Mouse (Mus musculus) 416B (cell line): ENCODE results near the gene Armc12.

ENCODE experiments used
- DNase-seq: peaks from one replicate; pipeline ENCODE4 v3.0.0; 2011; ENCODE audit warnings: low read depth

Armc12 gene

DNA sequence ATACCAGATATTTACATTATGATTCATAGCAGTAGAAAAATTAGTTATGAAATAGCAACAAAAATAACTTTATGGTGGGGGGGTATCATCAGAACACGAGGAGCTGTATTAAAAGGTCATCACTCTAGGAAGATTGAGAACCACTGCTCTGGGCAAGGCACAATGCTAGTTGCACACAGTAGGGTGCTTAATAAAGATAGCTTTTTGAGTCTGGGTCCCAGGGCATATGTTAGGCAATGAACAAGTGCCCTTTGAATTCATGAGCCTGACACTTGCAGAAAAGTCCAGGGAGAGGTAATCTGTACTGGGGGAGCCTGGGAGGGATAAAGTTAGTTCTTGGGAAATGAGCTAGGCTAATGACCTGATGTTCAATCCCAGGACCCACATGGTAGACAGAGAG lies 17.3 kb upstream of the Armc12 start:
- DNase-seq, result no peak

DNA sequence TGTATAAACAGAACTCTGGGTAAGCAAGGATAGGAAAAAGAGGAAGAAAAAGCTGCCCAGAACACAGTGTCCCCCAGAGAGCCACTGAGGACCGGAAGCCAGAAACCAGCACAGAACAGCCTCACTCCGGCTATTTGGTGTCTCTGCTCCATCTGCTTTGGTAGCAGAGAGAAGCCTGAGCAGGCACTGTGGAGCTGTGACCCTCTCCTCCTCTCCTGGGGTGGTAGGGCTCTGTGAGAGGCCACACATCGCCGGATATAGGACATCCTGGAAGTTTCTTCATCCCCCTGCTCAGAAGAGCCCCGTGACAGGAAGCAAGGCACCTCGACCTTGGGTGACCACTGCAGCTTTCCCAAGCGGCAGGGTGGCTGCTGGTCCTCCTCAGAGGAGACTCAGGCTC lies 16.8 kb upstream of the Armc12 start:
- DNase-seq, result peak; percentile 81

DNA sequence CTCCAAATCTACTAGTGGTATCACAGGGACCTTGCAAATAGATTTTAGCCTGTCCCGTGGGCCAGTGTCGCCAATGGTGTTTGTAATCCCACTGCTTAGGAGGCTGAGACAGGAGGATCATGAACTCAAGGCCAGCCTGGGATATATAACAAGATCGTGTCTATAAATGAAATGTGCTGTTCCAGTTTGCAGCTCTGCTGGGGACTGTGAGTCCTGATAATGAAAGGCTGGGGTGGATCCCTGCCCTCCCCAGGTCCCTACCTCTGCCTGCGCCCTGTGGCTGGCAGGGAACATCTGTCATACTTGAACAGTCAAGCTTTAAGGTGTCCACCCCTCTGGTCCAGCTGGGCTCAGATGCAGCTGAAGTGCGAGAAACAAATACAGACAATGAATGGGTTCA lies 16.1 kb upstream of the Armc12 start:
- DNase-seq, result no peak

DNA sequence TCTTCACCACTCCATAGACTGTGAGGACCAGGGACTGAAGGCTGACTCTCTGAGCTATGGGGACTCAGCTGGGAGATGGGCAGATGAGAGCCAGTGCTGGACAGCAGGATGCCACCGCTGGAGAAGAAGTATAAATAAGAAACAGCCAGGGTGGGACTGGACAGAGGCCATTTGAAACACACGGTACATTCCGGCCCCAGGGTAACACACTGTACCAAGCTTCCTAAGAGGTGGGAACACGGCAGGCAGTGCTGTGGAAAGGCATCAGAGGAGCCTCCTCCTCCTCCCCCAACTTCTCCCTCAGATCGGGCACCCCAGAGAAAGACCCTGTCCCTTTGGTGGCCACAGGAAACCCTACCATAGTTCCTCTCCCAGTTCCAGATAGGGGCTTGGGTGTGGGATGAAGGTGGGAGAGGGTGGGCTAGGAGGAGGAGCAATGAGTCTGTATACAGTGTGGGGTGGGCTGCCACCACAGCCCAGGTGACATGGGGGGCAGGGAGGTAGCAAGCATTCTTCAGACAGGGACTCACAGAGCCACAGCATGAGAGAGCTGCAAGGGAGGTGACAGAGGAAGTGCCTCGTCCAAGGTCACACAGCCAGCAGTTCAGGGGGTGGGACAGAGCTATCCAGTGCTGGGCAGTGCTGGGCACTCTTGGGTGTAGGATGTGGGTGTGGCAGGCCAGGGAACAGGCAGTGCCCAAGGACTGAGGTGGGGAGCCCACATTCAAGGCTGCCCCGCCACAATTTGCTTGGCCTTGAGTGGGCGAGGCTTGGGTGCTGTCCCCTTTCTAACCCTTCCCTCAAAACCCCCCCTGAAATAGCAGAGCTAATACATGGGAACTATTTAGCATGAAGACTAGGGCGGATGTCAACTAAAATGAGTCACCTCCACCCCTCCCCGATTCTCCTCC lies 14.9 kb upstream of the Armc12 start:
- DNase-seq, result peak; percentile 97

DNA sequence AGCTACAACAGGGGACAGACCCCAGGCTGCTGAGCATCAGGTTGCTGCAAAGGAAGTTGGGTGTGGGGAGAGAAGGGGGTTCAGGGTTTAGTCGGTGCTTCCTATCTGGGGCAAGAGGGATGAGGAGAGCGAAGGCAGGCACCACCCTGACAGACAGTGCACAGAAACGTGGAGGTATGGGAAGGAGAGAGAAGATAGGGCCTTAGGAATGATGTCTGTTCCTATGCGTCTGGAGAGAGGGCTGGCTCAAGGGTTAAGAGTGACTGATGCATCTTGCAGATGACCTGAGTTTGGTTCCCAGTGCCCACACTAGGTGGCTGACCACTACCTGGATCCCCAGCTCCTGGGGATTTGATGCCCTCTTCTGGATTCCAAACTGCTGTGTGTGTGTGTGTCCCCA lies 13.7 kb upstream of the Armc12 start:
- DNase-seq, result peak; percentile 70

DNA sequence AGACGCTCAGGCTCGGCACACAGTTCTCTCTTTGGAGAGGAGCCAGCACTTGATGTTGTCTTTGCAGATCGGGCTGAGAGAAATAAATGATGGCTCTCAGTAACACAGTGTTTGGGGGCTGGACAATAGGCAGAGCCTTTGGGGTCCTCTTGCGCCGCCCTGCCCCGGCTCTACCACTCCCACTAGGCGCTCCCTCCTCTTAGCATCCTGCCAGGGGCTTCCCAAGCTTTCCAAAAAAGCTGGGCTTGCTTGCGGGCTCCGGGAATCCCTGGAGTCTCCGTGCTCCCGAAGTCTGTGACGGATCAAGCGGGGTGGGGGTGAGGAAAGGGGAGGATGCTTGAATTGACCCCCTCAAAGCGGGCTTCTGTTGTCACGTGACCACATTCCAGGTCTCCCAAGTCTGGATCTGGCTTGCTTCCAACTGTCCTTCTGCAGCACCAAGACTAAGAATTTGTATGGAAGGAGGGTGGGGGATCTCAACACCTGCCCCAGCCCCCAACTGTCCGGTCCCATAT lies 13.1 kb upstream of the Armc12 start, which contains the start of gene Fkbp5:
Fkbp5 (minus strand) TSS at position 87 of the 515 bp plus-strand sequence.
- peak; percentile 79 for DNase-seq

DNA sequence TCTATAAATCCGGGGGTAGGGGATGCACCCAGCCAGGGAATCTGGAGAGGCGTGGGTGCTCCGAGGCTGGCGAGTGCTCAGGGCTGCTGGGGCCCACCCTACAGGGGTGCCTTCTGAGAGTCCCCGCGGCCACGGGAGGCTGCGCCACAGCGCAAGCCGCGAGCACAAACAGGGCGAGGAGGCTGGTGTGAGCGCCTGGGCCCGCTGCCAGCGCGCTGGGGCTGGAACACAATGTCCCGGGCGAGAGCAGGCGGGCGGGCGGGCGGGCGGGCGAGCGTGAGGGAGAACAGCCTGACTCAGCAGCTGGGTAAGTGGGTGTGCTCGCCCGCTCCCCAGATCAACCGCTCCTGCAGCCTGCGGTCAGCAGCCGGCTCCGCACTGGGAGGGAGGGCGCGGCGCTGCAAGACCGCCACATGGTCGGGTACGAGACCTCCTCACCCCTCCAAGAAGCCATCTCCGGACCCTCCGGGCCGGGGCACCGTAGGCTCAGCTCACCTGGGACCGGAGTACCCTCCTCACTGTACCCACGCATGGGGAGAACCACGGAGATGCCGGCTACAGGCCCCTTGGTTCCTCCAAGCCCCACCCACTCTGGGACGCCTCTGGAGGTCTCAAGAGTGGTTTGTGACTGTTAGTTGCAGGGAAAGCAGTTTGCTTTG lies 12.5 kb upstream of the Armc12 start:
- DNase-seq, result peak; percentile 93

DNA sequence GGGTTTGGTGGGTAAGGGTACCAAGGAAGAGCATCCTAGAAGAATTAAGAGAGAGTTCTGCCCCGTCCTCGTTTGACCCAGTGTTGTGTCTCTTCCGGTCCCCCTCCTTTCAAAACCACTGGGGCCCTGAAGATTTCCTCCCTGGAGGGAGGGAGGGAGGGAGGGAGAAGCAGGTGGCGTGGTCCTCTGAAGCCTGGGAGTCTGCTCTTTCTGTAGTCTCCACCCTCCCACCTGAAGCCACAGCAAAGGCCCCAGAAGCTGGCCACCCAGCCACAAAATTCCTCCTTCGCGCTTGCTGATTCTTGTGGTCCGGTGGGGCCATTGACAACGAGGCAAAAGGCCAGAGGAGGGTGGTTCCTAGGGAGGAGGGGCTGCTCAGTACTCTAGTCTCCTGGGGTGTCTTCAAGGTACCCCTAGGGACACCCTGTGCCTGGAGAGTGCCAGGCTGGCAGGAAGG lies 12.0 kb upstream of the Armc12 start:
- DNase-seq, result peak; percentile 94

DNA sequence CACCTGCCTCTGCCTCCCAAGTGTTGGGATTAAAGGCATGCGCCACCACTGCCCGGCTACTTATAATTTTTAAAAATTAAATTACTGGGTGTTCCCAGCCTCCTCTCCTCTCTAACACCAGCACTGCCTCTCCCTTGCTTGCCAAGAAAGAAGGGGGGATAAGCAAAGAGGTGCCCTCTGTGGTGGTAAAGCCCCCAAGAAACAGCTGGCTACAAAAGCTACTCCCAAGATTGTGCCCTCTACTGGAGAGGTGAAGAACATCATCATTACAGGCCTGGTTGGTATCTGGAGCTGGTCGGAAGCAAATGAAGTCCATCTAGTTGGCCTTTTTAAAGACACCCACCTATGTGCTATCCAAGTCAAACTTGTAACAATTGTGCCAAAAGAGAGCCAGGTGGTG lies 10.8 kb upstream of the Armc12 start:
- DNase-seq, result peak; percentile 60

DNA sequence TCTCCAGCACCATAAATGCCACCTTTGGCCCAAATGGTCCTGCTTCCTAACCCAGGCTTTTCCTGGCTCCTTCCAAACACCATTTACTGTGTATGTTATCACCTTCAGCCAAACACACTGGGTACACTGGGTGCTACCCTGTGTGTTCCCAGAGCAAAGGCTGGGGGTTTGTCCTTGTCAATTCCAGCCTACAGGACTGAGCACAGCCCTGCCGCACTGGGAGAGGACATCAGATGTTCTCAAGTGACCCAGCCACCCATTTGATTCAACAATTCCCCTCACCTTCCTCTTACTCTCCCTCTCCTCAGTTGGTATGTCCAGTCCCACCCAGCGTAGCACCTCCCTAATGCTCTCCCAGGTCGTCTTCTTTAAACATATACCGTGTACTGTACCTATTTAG lies 10.0 kb upstream of the Armc12 start:
- no peak for DNase-seq

DNA sequence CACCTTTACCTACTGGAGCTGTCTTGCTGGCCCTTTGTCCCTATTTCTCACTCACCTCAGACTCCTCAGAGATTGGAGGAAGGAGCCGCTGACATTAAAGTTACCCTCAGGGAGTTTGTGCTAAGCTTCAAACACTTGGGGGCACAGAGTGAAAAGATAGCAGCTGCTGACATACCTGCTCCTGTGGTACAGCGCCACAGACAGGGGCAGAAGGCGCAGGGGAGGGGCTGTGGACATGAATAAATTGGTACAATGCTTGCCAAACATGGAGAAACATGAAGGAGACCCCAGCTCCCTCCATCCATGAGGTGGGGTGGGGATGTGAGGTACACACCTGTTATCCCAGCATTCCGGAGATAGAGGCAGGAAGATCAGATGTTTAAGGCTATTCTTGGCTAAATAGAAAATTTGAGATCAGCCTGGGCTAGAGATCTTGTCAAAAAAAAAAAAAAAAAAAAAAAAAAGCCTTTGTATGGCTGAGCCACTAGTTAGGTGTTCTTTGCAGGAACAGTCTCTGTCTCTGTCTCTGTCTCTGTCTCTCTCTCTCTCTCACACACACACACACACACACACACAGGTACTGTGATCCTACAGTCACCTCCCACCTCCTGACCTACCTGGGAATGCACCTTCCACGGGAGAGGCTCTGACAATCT lies 9.4 kb upstream of the Armc12 start:
- no peak for DNase-seq

DNA sequence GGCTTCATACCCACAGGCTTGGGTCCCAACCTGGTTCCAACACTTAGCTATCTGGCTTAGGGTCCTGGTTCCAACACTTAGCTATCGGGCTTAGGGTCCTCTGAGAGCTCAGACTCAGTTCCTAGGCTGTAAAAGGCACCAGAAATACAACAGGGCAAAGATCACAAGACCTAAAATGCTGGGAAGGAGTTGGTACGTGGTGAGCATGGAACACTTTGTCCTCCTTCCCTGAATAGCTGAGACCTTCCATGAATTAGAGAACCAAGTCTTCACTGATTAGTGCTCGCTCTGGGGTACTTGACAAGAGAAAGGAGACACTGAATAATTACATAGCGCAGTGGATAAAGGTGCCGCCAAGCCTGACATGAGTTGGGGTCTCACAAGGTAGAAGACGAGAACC lies 8.7 kb upstream of the Armc12 start:
- no peak for DNase-seq

DNA sequence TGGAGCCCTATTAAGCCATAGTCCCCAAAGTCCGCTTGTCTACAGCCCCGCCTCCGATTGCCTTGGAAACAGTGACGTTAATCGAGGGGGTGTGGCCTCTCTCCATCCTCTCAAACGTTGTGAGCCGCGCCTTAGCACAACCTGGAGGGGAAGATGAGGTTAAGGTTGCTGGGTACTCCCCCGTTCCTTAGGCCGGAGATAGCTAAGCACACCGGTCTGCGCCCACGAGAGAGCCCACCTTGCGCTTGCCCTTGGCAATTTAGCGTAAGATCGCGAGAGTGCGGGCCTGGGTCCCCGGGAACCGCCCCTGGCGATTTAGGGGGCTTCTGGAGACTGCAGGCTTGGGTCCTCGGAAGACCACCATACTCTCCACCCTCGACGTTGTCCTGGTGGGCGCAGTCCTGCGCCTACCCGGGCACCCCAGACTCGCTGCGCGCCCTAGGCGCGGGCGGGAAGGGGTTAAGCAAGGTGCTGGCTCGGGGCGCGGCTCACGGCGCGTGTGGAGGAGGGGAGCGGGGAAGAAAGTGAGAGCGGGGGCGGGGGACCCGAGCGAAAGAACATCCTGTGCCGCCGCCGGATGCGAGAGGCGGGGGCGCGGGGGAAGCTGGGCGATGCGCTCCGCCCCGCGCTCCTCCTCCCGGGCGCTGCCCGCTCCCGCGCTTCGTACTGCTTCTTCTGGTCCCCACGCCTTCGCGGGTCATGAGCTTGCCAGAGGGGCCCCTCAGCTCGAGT lies 7.8 kb upstream of the Armc12 start:
- peak; percentile 94 for DNase-seq

DNA sequence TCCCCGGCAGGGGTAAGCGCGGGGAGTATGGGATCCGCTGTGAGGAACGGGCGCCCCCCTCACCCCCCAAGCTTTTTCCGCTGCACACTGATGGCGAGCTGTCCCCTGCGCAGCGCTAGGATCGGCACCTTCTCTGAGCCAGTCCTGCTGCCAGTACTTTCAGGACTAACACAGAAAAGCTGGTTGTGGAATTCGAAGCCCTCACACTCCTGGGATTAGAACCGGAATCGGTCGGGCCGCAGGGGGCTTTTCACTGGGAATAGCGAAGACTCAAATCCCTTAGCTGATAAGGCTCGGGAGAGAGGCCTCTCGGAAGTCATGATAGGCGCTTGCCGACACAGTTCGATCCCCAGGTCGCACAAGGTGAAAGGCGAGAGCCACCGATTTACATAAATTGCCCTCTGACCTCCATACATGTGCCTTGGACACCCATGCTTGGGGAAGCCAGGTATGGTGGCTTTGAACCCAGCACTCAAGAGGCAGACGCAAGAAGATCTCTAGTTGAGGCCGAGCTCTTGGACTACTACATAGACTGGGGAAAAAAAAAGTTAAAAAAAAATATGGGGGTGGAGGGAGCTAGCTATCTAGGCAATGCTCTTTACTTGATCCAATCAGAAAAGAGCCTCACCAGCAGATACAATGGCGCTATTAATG lies 7.1 kb upstream of the Armc12 start:
- DNase-seq, result peak; percentile 80

DNA sequence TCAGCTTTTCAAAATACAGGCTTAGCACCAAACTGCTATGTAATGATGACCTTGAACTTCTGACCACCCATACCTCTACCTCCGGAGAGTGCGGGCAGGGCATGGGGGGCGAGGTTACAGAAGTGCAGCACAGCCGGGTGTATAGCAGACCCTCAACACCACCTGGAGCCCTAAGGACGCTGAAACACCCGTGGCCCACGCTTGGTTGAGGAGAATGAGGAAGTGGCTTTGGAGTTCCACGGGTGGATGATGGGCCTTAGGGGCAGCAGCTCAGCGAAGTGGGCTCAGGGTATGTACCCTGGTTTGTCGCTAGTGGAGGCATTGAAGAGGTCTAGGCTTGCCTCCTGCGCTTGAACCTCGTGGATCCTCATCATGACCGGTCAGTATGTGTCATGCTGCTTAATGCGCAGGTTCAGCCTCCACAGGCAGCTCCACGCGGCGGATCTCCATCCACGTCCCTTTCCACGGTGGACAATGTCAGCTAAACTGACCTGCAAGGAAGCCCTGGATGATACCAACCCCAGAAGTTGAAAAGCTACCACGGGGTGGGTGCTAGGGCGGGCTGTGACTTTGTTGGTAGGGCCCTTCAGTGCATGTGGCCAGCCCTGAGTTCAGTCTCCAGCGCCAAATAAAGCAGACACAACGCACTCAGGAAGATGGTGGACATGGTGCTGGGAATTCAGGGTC lies 6.5 kb upstream of the Armc12 start:
- DNase-seq, result peak; percentile 38

DNA sequence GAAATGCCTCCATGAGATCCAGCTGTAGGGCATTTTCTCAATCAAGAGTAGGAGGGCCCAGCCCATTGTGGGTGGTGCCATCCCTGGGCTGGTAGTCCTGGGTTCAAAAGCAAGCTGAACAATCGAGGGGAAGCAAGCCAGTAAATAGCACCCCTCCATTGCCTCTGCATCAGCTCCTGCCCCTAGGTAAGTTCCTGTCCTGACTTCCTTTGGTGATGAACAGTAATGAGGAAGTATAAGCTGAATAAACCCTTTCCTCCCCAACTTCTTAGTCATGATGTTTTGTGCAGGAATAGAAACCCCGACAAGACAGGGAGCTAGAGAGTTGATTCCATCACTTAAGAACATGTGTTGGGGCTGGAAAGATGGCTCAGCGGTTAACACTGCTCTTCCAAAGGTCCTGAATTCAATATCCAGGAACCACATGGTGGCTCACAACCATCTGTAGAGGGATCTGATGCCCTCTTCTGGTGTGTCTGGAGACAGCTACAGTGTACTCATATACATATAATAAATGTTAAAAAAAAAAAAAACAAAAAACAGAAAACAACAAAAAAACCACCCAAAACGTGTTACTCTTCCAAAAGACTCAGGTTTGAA lies 5.7 kb upstream of the Armc12 start:
- DNase-seq, result peak; percentile 60

DNA sequence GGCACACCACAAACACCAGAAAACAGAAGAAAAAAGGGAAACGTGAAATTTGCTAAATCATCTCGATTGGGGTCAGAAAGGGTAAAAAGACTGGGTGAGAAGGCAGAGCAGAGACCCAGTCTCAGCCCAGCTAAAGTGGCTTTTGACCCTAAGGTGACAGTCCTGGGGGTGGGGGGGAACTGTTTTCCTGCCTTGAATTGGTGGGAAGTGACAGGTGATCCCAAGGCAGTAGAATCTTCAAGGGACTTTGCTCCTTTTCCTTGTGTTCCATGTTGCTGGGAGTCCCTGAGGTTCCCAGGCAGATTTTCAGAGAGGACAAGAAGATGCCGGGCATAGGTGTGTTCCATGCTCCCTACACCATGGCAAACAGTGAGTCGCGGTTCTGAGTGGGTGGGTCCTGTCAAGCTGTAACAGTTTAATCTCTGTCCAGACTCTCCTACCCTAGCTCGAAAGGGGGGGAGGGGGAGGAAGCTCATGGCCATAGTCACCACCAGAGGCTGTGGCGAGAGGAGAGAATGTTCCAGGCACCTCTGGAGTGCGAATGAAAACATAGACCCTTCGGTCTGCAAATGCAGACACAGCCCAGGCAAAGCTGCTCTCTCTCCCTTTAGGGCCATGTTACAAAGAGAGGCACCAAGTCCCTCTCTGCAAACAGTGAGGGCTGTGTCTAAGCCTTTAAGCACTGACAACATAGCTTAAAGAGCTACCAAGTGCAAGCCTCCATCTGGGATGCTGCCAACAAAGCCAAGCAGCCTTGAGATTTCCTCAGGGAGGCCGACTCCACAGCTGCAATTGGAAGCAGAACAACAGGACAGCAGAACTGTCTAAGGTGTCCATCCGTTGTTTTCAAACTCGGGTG lies 3.2 kb upstream of the Armc12 start:
- no peak for DNase-seq

DNA sequence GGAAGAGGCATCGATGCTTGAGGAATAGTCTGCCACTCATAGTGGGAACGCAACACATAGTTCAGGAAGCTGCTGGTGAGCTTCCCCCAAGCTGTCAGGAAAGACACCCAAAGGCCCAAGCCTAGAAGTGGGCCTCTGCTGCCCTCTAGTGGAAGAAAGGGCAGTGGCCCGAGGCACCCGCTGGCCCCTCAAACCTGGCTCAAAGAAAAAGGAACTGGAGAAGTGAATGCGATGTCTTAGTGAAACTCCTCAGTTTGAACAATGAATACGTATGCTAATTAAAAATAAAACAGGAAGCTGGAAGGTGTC lies 2.6 kb upstream of the Armc12 start:
- peak; percentile 82 for DNase-seq

DNA sequence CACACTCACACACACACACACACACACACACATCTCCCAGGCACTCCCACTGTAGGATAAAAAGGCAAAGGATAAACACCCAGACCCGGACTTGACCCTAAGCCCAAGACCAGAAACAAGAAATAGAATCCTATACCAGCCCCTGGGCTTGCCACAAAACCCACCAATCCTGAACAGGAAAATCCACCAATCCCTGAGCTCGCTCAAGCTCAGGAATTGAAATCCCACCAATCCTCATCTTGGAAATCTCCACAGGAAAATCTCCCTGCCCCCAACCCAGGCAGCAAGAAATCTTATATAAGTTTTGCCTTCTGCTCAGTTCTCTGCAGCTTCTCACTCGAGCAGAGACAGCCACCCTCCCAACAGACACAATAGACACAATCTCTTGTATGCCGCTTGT lies 1.5 kb upstream of the Armc12 start:
- DNase-seq, result no peak

DNA sequence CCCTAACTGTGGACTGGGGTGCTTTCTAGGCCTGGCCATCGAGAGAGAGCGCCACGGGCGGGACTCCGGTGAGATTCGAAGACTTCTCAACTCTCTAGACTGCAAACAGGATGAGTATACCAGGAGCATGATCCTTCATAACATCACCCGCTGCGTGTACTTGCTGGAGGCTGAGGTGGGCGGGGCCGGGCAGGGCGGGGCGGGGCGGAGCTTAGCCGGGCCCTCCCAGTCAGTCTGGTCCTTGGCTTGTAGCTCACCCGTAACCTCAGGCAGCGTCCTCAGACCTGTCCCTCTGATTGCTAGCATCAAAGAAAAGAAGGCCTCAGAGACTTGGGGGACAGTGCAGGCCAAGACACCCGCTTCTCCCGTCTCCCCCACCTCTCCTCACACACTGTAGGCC lies 1.3 kb downstream of the Armc12 start:
- peak; percentile 69 for DNase-seq
